26 mouse cellular contexts compared by ENCODE assay signal in genomic region chr14:44846558-44847263, GRCm38 (mm10). TPM values are rescaled to one million over a fixed set of nuclear protein-coding genes. Genes with fewer than 3 reads are reported as not detected.
DNase-seq lines count a peak whose midpoint lies in the region; ATAC-seq lines count a peak whose summit lies in the region.
"Had no signal": no experiment of that assay in that cellular context is flagged by ENCODE, and none has a peak within 500 bp of the region (broad histone marks: within the 10 kb centered on the region; RNA-seq: fewer than 3 reads in every experiment).

No protein-coding gene starts in this region.

- peak; percentile 88 for ATAC-seq in frontal cortex, adult (ENCODE audit: low TSS enrichment)
- ATAC-seq: forebrain, embryonic 15.5 days had no signal

- intact Hi-C loops in left cerebral cortex, postnatal 25 days (cut with DNase I): no loop called here
- intact Hi-C loops in left cerebral cortex, postnatal 10 days (cut with DNase I): no loop called here

- no peak for DNase-seq in frontal cortex, postnatal 14 days (ENCODE audit: low spot score in 2 of 2)
- peak; percentile 17 to 55 for DNase-seq in left cerebral cortex, postnatal 25 days (ENCODE audit: low spot score in 2 of 2)
- no peak for DNase-seq in left cerebral cortex, postnatal 10 days (ENCODE audit: extremely low spot score in 1 of 2, low spot score in 2 of 2)
- DNase-seq in A20 (ENCODE audit: low read depth, low spot score): peak; percentile 34
- peak; percentile 59 for DNase-seq in brain, adult 2 months (ENCODE audit: low read depth, low spot score)
- DNase-seq in embryo, embryonic 9.5 days (ENCODE audit: extremely low spot score): no peak
- no peak for DNase-seq in Muller cell, postnatal 12 days (ENCODE audit: inconsistent ontology term)
- DNase-seq: adrenal gland, postnatal 10 days; adrenal gland, postnatal 36 days; B cell, adult 2 months; cerebellum, adult 11 months; cerebellum, adult 2 months; cerebellum, adult 9-11 months; cerebellum, postnatal 25 days; gastrocnemius, adult 2 months; gastrocnemius, postnatal 14 days; heart, adult 11 months had no signal

RNA-seq across cellular contexts. Expression of gene Ptgdr, which starts 12.5 kb away (rescaled TPM):
- total RNA-seq in left cerebral cortex, postnatal 25 days (2021): under 1 TPM; 0.69 to 0.71 TPM
- total RNA-seq in left cerebral cortex, postnatal 10 days (2021): under 1 TPM; 0.81 to 0.84 TPM
- total RNA-seq: adrenal gland, adult 18-20 months; adrenal gland, postnatal 10 days; adrenal gland, postnatal 36 days; common myeloid progenitor, adult 5-6 weeks; gastrocnemius, adult 2 months; gastrocnemius, postnatal 4 days; heart, adult 8-10 months; heart, postnatal 25 days; hematopoietic stem cell, adult 5-6 weeks; MEL had no signal

Comparison
In these comparisons a context has a peak if more than half of its experiments do, and no peak if none do; other contexts are left out.
1. DNase-seq: peak in left cerebral cortex, postnatal 25 days (2 of 2), A20 (single experiment) and brain, adult 2 months (single experiment); none in frontal cortex, postnatal 14 days (0 of 2), left cerebral cortex, postnatal 10 days (0 of 2), embryo, embryonic 9.5 days (single experiment) and Muller cell, postnatal 12 days (single experiment).